Mouse (Mus musculus) lung, postnatal 4 days (tissue): Measurements from ENCODE around the gene Eif2ak4.

Experiments
- DNase-seq, 2 experiments: peaks; one replicate each; pipeline ENCODE4 v3.0.0; 2021

Gene Eif2ak4

GRCm38 (mm10) chr2:118388341-118389335 lies at the start of gene Eif2ak4:
Gene Eif2ak4 (plus strand): TSS chr2:118388618.
- peak; percentile 99 for DNase-seq

- DNase-seq: no peak
Observed at GRCm38 (mm10) chr2:118341295-118341694, 47.1 kb upstream of the Eif2ak4 start.

DNA sequence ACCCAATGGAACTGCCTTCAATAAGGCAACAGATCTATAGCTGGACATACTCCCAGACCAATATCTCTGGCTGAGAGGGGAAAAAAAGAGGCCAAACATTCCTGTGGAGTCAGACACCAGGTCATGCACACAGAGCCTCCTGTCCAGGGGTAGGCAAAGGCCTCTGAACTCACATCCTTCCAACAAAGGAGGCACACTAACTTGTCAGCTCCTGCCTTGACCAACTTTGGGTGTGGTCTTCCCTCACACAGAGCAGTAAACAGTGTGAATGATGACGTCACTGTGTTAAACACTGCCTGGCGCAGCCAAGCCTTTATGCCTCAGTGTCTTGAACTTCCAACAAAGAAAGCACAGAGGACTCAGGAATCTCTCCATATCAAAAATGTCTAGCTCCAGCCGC lies 44.5 kb upstream of the Eif2ak4 start:
- DNase-seq: no peak

GRCm38 (mm10) chr2:118345535-118345934 lies 42.9 kb upstream of the Eif2ak4 start:
- DNase-seq: no peak

- DNase-seq: no peak
Observed at GRCm38 (mm10) chr2:118353498-118353897, 34.9 kb upstream of the Eif2ak4 start.

- DNase-seq: no peak
Observed at GRCm38 (mm10) chr2:118353916-118354403, 34.5 kb upstream of the Eif2ak4 start.

GRCm38 (mm10) chr2:118355138-118355719 lies 33.2 kb upstream of the Eif2ak4 start:
- DNase-seq: no peak

GRCm38 (mm10) chr2:118371841-118372240 lies 16.6 kb upstream of the Eif2ak4 start:
- no peak for DNase-seq

DNA sequence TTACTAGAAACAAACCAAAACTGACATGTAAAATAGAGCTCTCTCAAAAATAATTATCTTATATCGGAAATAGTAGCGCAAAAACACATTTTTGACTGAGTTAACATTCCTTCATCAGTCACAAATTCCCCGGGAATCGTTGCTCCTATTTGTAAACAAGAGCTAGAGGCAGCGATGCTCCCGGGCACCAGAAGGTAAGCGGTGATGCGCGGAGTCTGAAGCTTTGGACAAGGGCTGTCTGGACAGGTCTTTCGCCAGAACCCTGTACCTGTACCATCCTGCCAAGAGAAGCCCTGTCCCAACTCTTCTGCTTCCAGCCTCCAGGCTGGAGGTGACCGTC lies 15.9 kb upstream of the Eif2ak4 start:
- DNase-seq: no peak

DNA sequence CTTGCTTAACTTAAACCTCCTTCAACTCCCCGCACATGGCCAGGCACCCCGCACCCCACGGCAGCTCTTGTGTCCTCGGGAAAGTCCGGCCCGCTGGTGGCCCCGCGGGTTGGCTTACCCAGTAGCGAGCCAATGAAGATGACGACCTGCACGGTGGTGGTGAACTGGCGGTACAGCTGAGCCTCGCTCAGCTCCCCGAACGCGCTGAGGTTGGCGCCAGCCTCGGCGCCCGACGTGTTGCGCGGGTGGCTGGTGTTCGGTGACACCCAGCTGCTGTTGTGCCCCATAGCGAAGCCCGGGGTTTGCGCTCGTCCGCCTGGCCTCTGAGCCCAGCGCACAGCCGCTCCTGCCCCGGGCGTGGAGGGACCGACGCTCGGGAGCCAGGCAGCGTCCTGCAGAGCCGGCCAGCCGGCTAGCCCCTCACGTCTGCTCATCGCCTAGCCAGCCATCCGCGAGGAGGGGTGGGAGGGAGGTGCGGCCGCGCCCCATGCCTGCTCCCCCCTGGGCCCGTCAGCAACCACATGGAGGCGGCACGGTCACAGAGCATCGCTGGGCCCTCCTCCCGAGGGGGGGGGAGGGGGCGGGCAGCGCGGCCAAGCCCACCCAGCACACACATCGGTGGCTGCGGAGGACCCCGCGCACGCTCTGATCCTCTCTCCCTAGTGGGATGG lies 15.4 kb upstream of the Eif2ak4 start, which contains the start of gene Gpr176:
Gene Gpr176 (minus strand): TSS at position 519 of the 671 bp plus-strand sequence.
- DNase-seq: peak; percentile 29 to 41

DNA sequence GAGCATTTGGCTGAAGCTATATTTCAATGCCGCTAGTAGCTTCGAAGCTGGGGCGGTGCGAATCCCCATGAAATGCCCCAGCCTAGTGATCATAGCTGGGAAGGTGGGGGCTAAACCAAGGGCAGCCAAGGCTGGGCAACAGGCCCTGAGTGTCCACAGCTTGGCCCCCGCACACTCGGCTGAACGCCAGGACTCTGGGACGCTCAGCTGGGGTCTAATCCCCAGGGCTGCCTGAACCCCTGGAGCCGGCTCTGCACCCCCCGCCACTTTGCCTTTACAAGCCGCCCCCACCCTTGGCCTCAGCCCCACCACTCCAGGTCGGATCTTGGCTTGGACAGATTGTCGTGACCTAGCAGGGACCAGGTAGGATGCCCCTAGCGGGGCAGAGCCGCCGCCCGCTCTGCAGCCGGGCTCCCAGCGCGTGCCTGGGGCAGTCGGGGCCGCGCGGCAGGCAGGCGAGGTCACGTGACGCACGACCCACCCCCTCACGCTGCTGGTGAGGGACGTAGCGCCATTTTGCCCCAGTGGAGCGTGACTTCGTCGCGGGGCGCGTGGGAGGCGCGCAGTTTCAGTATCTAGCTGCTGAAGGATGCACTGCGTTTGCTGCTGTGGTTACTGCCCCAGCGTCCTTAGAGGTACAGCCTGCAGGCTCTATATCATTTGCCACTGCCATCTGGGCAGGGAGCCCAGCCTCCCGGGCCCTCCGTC lies 14.7 kb upstream of the Eif2ak4 start:
- peak; percentile 80 to 84 for DNase-seq

GRCm38 (mm10) chr2:118375522-118375921 lies 12.9 kb upstream of the Eif2ak4 start:
- no peak for DNase-seq

DNA sequence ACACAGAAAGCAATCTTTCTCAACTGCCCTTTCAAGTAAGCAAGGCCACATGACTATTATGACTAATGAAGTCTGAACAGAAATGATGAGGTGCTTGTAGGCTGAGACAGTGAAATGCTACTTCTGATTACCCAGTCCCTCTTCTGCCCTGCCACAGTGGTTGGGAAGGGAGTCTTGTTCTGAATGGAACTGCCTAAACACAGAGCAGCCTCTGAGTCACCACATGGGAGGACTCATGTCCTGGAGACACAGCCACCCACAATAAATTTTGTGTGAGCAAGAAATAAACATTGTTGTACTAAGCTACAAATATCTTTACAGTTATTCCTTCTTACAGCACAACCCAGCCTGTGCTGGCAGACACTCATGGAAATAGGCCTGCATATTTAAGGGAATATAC lies 12.5 kb upstream of the Eif2ak4 start:
- DNase-seq: no peak

GRCm38 (mm10) chr2:118379756-118380155 lies 8.7 kb upstream of the Eif2ak4 start:
- no peak for DNase-seq

GRCm38 (mm10) chr2:118383387-118383786 lies 5.0 kb upstream of the Eif2ak4 start:
- no peak for DNase-seq

- no peak for DNase-seq
Observed at GRCm38 (mm10) chr2:118389569-118389968, 1.2 kb downstream of the Eif2ak4 start.

DNA sequence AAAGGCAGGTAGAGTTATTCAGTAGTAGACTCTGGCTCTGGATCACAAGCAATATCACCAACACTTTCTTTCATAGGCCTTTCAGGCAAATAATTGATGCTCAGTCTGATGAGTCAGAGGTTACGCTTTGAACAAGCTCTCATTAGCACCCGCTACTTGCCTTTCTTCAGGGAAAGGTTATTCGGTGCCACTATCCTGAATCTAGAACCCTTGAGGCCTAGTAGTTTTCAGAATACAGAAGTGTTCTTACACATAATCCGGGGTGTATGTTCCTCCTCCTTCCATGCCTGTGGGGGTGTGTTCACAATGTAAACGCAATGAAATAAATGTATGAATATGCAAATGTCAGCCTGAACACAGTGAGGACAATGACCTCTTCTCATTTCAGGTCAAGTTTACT lies 1.7 kb downstream of the Eif2ak4 start:
- DNase-seq: no peak

DNA sequence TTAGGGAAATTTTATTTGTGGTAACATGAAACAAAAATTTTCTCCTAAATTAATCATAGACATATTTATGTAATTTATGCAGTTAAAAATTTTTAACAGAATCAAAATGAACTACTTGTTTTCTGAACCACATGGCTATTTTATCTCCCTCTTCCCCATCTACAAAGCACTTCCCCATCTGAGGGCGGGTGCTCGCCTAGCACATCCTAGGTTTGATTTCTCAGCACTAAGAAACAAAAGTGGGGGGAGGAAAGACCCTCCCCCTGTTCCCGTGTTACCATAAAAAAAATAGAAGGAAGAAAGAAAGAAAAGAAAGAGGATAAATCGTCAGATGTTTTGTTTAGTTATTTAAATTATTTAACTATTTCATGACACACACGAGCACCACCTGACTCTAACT lies 2.8 kb downstream of the Eif2ak4 start:
- no peak for DNase-seq

DNA sequence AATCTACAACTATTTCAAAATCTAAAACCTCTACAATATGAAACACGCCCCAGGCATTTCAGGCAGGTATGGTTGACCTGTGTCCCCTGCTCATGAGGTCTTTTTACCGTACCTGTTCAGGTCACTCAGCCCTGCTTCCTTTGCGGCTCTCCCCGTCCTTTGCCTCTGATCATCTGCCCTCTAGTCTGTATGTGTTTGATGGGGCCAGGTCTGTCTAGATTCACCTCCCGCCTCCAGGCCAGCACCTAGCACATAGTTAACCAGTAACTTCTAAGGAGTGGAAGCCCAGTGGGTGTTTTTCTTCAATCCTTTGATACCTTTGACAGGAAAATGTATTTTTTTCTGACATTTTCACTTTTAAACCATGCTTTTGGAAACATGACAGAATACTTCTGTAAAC lies 11.3 kb downstream of the Eif2ak4 start:
- no peak for DNase-seq

DNA sequence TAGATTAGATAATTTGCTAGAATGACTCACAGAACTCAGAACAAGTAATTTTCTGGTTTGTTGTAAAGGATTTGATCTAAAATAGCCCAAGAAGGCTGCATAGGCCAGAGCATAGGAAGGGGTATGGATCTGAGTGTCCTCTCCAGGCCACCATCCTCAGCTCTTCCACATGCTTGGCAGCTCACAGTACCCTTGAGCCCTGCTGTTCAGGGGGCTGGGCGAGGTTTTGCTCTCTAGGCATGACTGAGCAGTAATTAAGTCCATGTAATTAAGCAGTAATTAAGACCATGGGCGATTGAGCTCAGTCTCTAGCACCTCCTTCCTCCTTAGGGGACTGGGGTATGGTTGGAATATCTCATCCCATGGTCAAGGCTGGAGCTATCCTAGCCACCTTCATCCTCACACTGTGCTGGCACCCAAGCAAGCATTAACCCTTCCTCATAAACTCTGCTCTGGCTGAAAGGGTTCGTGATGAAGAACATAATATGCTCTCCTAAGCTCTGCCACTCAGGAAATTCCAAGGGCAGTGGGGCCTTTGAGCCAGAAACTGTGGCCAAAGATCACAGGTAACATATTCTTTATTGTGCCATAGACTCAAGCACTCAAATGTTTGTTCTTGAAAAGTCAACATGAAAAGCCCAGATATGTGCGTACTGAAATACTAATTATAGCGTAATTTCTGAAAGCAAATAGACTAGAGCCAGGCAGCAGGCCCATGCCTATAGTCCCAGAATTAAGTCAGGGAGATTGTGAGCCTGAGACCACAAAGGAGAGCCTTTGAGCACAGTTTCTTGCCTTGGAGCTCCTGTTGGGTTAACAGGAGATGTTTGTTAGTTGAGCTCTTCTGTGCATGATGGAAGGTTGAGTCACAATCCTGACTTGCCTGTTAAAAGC lies 13.7 kb downstream of the Eif2ak4 start:
- DNase-seq: peak in 1 of 2 experiments; percentile 42

DNA sequence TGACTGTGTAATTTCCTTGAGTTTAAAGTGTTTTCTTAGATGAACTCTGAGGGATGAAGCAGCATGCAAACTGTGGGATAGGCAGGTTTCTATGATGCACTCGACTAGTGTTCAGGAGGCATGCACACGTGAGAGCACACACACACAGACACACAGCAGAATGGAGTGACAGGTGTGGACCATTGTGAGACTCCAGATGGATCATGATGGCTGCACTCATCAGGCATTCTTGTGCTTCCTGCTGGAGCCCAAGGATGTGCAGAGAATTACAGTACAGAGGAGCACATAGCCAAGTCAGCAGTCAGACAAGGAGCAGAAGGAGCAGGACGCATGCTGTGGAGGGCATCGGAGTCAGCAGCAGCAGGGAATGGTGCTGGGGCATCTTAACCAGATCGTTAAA lies 15.9 kb downstream of the Eif2ak4 start:
- no peak for DNase-seq

DNA sequence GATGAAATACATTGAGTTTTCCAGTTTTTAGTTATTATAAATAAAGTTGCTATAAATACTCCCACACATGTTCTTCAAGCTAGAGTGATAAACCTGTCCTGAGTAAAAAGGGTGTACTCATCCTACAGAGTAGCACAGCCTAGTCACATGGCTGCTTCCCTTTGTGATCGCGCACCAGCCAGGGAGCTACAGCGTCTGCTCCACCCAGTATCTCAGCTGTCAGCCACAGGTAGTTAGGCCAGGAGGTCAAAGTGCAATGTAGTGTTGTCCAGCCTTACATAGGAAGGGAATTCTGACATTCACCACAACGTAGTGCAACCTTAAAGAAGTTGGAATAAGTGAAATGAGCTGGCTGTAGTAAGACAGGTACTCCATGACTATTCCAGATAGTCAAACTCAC lies 17.1 kb downstream of the Eif2ak4 start:
- no peak for DNase-seq
